Mouse (Mus musculus) heart, embryonic 16.5 days (tissue): Measurements from ENCODE around the gene Map3k6. TPM values are rescaled to one million over a fixed set of nuclear protein-coding genes. Genes with fewer than 3 reads are reported as not detected.

Source experiments
- microRNA-seq: library from miRNA; unstranded; fragments of <30 nt; microRNA quantifications from one replicate; pipeline ENCODE4, GENCODE M21; 2017
- polyA plus RNA-seq: library from polyadenylated mRNA; unstranded; fragments of >200 nt; fragmentation: Nextera tagmentation; extraction: Ambion mirVana; gene quantifications from 2 replicates; pipeline ENCODE4 v1.2.1, GENCODE M21; 2015

Gene Map3k6
- polyA plus RNA-seq, 1 experiment from 2014 or later: 3.4 TPM

Small RNA genes lying within 50 kb of the gene (microRNA-seq; reads per million reads assigned to microRNA genes)
- gene Mir7017: not detected

Other genes starting within 250 kb of the Map3k6 start
- gene Ahdc1, start 229.6 kb upstream of the Map3k6 start, polyA plus RNA-seq: 7.1 and 7.2 TPM in 2 replicates
- 45.0 and 66.3 TPM in 2 replicates for gene Wasf2, start 110.3 kb upstream of the Map3k6 start, polyA plus RNA-seq
- 0.66 TPM in 1 of 2 replicates, not detected in the other for gene Cd164l2, start 28.7 kb upstream of the Map3k6 start, polyA plus RNA-seq
- 0.14 and 0.29 TPM in 2 replicates for gene Gpr3, start 28.3 kb upstream of the Map3k6 start, polyA plus RNA-seq
- gene Sytl1, start 22.3 kb downstream of the Map3k6 start, polyA plus RNA-seq: 3.4 and 7.6 TPM in 2 replicates
- gene Tmem222, start 37.0 kb downstream of the Map3k6 start, polyA plus RNA-seq: 55.5 and 59.2 TPM in 2 replicates
- 13.5 and 13.7 TPM in 2 replicates for gene Wdtc1, start 112.7 kb downstream of the Map3k6 start, polyA plus RNA-seq
- gene Slc9a1, start 128.9 kb downstream of the Map3k6 start, polyA plus RNA-seq: 7.2 and 8.1 TPM in 2 replicates
- 1.0 and 1.3 TPM in 2 replicates for gene Tent5b, start 239.3 kb downstream of the Map3k6 start, polyA plus RNA-seq